Mouse (Mus musculus): Measurements from ENCODE around the gene Krtap16-3. TPM values are rescaled to one million over a fixed set of nuclear protein-coding genes. Genes with fewer than 3 reads are reported as not detected.

The Krtap16-3 gene
- polyA plus RNA-seq (2015; fragmentation: Nextera tagmentation; extraction: Ambion mirVana), result not detected in 2 replicates

GRCm38 (mm10) chr16:88962773-88963172 is at the start of gene Krtap16-3:
Gene Krtap16-3, minus strand, starts transcription at chr16:88962873.
- Histone ChIP-seq H3K9me3 (no peaks in the 10 kb centered on the region), H3K9ac (replicated peaks) (no peak within 1 kb of the TSS), H3K4me3 (replicated peaks) (no peak within 1 kb of the TSS), H3K27ac (no peak within 1 kb of the TSS), H3K4me2 (replicated peaks) (no peak within 1 kb of the TSS), H3K27me3 (no peaks in the 10 kb centered on the region), H3K4me1 (replicated peaks) (no peaks in the 10 kb centered on the region), H3K36me3 (no peaks in the 10 kb centered on the region)
- ATAC-seq, result no peak
- 92% methylated on average over 7 of the region's 7 CpGs for WGBS

DNA sequence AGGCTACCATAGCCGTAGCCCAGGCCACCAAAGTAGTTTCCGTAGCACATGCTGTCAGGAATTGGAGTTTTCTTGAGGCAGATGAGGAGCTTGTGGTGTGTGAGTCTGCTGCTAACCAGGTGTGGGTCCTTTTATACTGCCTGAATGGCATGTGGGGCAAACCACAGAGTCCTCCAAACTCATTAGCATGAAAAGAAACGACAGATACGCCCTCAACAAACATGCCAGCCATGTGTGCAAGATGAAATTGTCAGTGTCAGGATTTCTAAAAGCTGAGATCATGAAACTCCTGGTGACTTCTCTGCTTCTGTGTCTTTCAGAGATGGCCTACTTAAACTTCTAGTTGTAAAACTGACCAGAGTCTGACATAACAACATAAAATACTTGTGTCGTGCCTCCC is 48.0 kb upstream of the Krtap16-3 start, which contains the start of gene Krtap22-2:
Gene Krtap22-2 (minus strand): TSS at position 101 of the 400 bp plus-strand sequence.
- Histone ChIP-seq H3K4me3 (replicated peaks) (no peak within 1 kb of the TSS), H3K27me3 (no peaks in the 10 kb centered on the region), H3K9ac (replicated peaks) (no peak within 1 kb of the TSS), H3K36me3 (no peaks in the 10 kb centered on the region), H3K9me3 (no peaks in the 10 kb centered on the region), H3K4me2 (replicated peaks) (no peak within 1 kb of the TSS), H3K27ac (no peak within 1 kb of the TSS), H3K4me1 (replicated peaks) (no peaks in the 10 kb centered on the region)
- 78% methylated on average over 5 of the region's 5 CpGs for WGBS
- no peak for ATAC-seq

GRCm38 (mm10) chr16:88941106-88941505 is 21.6 kb downstream of the Krtap16-3 start:
- H3K27ac ChIP-seq, result no peak overlapping the region
- 72% methylated on average over 6 of the region's 6 CpGs for whole genome bisulfite sequencing
- H3K36me3 ChIP-seq, result no peaks in the 10 kb centered on the region
- no peaks in the 10 kb centered on the region for H3K9me3 ChIP-seq
- H3K4me3 ChIP-seq (replicated peaks), result no peak overlapping the region
- no peak overlapping the region for H3K4me2 ChIP-seq (replicated peaks)
- H3K27me3 ChIP-seq, result no peaks in the 10 kb centered on the region
- H3K9ac ChIP-seq (replicated peaks), result no peak overlapping the region
- no peaks in the 10 kb centered on the region for H3K4me1 ChIP-seq (replicated peaks)
- no peak for ATAC-seq

GRCm38 (mm10) chr16:88938252-88938651 is 24.4 kb downstream of the Krtap16-3 start:
- Histone ChIP-seq H3K4me2 (replicated peaks) (no peak overlapping the region), H3K9me3 (no peaks in the 10 kb centered on the region), H3K36me3 (no peaks in the 10 kb centered on the region), H3K9ac (replicated peaks) (no peak overlapping the region), H3K4me1 (replicated peaks) (no peaks in the 10 kb centered on the region), H3K4me3 (replicated peaks) (no peak overlapping the region), H3K27me3 (no peaks in the 10 kb centered on the region), H3K27ac (no peak overlapping the region)
- WGBS, result 74% methylated on average over 7 of the region's 7 CpGs
- no peak for ATAC-seq

GRCm38 (mm10) chr16:88932165-88932564 is 30.5 kb downstream of the Krtap16-3 start, which contains the start of gene Krtap19-9b:
Gene Krtap19-9b, minus strand, starts transcription at chr16:88932265.
- H3K4me1 ChIP-seq (replicated peaks), result no peaks in the 10 kb centered on the region
- no peaks in the 10 kb centered on the region for H3K9me3 ChIP-seq
- H3K4me2 ChIP-seq (replicated peaks), result no peak within 1 kb of the TSS
- H3K27me3 ChIP-seq, result no peaks in the 10 kb centered on the region
- H3K4me3 ChIP-seq (replicated peaks), result no peak within 1 kb of the TSS
- no peak for ATAC-seq
- H3K27ac ChIP-seq, result no peak within 1 kb of the TSS
- H3K36me3 ChIP-seq, result no peaks in the 10 kb centered on the region
- H3K9ac ChIP-seq (replicated peaks), result no peak within 1 kb of the TSS
- WGBS, result 93% methylated on average over 3 of the region's 3 CpGs

Other genes with a start within 250 kb of the Krtap16-3 start
- gene Krtap13-1, start 234.0 kb downstream of the Krtap16-3 start, polyA plus RNA-seq (2015; fragmentation: Nextera tagmentation; extraction: Ambion mirVana), result not detected in 2 replicates
- not detected in 2 replicates for gene Krtap13, start 211.2 kb downstream of the Krtap16-3 start, polyA plus RNA-seq (2015; fragmentation: Nextera tagmentation; extraction: Ambion mirVana)
- gene 2310034C09Rik, start 204.0 kb downstream of the Krtap16-3 start, polyA plus RNA-seq (2015; fragmentation: Nextera tagmentation; extraction: Ambion mirVana), result not detected in 2 replicates
- gene 2310057N15Rik, start 188.7 kb downstream of the Krtap16-3 start, polyA plus RNA-seq (2015; fragmentation: Nextera tagmentation; extraction: Ambion mirVana), result not detected in 2 replicates
- gene Gm5965, start 185.0 kb downstream of the Krtap16-3 start, polyA plus RNA-seq (2015; fragmentation: Nextera tagmentation; extraction: Ambion mirVana), result not detected in 2 replicates
- gene Gm20741, start 150.7 kb downstream of the Krtap16-3 start, polyA plus RNA-seq (2015; fragmentation: Nextera tagmentation; extraction: Ambion mirVana), result not detected in 2 replicates
- gene Krtap15, start 142.7 kb downstream of the Krtap16-3 start, polyA plus RNA-seq (2015; fragmentation: Nextera tagmentation; extraction: Ambion mirVana), result not detected in 2 replicates
- not detected in 2 replicates for gene Krtap14, start 136.7 kb downstream of the Krtap16-3 start, polyA plus RNA-seq (2015; fragmentation: Nextera tagmentation; extraction: Ambion mirVana)
- gene Krtap19-1, start 93.5 kb downstream of the Krtap16-3 start, polyA plus RNA-seq (2015; fragmentation: Nextera tagmentation; extraction: Ambion mirVana), result not detected in 2 replicates
- gene Krtap19-2, start 88.6 kb downstream of the Krtap16-3 start, polyA plus RNA-seq (2015; fragmentation: Nextera tagmentation; extraction: Ambion mirVana), result not detected in 2 replicates
- not detected in 2 replicates for gene Krtap19-3, start 84.8 kb downstream of the Krtap16-3 start, polyA plus RNA-seq (2015; fragmentation: Nextera tagmentation; extraction: Ambion mirVana)
- gene Krtap19-4, start 77.8 kb downstream of the Krtap16-3 start, polyA plus RNA-seq (2015; fragmentation: Nextera tagmentation; extraction: Ambion mirVana), result not detected in 2 replicates
- gene Krtap19-5, start 66.4 kb downstream of the Krtap16-3 start, polyA plus RNA-seq (2015; fragmentation: Nextera tagmentation; extraction: Ambion mirVana), result not detected in 2 replicates
- not detected in 2 replicates for gene Krtap19-9b, start 30.6 kb downstream of the Krtap16-3 start, polyA plus RNA-seq (2015; fragmentation: Nextera tagmentation; extraction: Ambion mirVana)
- gene Krtap22-2, start 47.9 kb upstream of the Krtap16-3 start, polyA plus RNA-seq (2015; fragmentation: Nextera tagmentation; extraction: Ambion mirVana), result not detected in 2 replicates
- gene Gm10229, start 52.4 kb upstream of the Krtap16-3 start, polyA plus RNA-seq (2015; fragmentation: Nextera tagmentation; extraction: Ambion mirVana), result not detected in 2 replicates
- gene Krtap6-1, start 68.8 kb upstream of the Krtap16-3 start, polyA plus RNA-seq (2015; fragmentation: Nextera tagmentation; extraction: Ambion mirVana), result not detected in 2 replicates
- not detected in 2 replicates for gene Gm10228, start 78.6 kb upstream of the Krtap16-3 start, polyA plus RNA-seq (2015; fragmentation: Nextera tagmentation; extraction: Ambion mirVana)
- gene Krtap6-5, start 85.0 kb upstream of the Krtap16-3 start, polyA plus RNA-seq (2015; fragmentation: Nextera tagmentation; extraction: Ambion mirVana), result not detected in 2 replicates
- not detected in 2 replicates for gene 1110025L11Rik, start 101.1 kb upstream of the Krtap16-3 start, polyA plus RNA-seq (2015; fragmentation: Nextera tagmentation; extraction: Ambion mirVana)
- not detected in 2 replicates for gene Krtap6-3, start 121.1 kb upstream of the Krtap16-3 start, polyA plus RNA-seq (2015; fragmentation: Nextera tagmentation; extraction: Ambion mirVana)
- gene Gm6358, start 178.0 kb upstream of the Krtap16-3 start, polyA plus RNA-seq (2015; fragmentation: Nextera tagmentation; extraction: Ambion mirVana), result not detected in 2 replicates
- not detected in 2 replicates for gene Gm10061, start 188.2 kb upstream of the Krtap16-3 start, polyA plus RNA-seq (2015; fragmentation: Nextera tagmentation; extraction: Ambion mirVana)
- gene Gm9789, start 195.1 kb upstream of the Krtap16-3 start, polyA plus RNA-seq (2015; fragmentation: Nextera tagmentation; extraction: Ambion mirVana), result not detected in 2 replicates
- not detected in 2 replicates for gene Gm7735, start 206.6 kb upstream of the Krtap16-3 start, polyA plus RNA-seq (2015; fragmentation: Nextera tagmentation; extraction: Ambion mirVana)
- gene 1110057P08Rik, start 211.9 kb upstream of the Krtap16-3 start, polyA plus RNA-seq (2015; fragmentation: Nextera tagmentation; extraction: Ambion mirVana), result not detected in 2 replicates
- not detected in 2 replicates for gene Krtap20-2, start 243.0 kb upstream of the Krtap16-3 start, polyA plus RNA-seq (2015; fragmentation: Nextera tagmentation; extraction: Ambion mirVana)

Measured in midbrain, embryonic 13.5 days (tissue).